Mouse (Mus musculus) CD4-positive helper T cell, adult 2 months (primary cell): ENCODE data around the gene Acot13.
"Not testable (repeated sequence)": the region's sequence is repeated elsewhere in the genome, so short reads cannot be mapped to it uniquely, and the experiment has no call there.

Experiments used
- DNase-seq: peaks from one replicate; pipeline ENCODE4 v3.0.0-alpha.2; 2012; ENCODE audit warnings: low read depth, missing footprints, low spot score

The Acot13 gene

DNA sequence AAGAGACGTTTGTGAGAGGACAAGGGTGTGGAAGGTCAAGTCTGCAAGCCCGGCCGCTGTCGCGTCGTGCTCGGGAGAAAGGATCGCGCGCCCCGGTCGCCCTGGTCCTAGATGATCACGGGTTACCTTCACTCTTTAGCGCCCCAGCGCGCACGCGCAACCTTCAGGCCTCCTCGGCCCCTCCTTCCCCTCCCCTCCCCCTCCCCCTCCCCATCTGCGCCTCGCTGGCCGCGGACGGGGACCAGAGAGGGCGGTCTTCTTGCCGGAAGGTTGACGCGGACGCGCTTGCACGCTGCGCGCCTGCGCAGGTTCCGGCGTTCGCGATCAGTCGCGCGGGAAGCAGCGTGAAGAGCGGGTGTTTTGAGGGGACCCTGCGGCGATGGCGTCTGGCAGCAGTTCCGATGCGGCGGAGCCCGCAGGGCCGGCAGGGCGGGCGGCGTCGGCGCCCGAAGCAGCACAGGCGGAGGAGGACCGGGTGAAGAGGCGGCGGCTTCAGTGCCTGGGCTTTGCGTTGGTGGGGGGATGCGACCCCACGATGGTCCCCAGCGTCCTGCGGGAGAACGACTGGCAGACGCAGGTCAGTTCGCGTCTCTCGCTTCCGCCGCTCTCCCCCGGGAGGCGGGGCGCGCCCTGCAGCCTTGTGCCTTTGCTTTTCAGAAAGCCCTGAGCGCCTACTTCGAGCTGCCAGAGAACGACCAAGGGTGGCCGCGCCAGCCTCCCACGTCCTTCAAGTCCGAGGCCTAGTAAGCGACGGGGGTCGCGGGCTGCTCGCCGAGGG is at the start of gene Acot13, which contains the start of gene Tdp2:
Gene Acot13 (minus strand): TSS at position 188 of the 778 bp plus-strand sequence.
Gene Tdp2 (plus strand): TSS at position 327 of the 778 bp plus-strand sequence.
- peak; percentile 99 for DNase-seq

DNA sequence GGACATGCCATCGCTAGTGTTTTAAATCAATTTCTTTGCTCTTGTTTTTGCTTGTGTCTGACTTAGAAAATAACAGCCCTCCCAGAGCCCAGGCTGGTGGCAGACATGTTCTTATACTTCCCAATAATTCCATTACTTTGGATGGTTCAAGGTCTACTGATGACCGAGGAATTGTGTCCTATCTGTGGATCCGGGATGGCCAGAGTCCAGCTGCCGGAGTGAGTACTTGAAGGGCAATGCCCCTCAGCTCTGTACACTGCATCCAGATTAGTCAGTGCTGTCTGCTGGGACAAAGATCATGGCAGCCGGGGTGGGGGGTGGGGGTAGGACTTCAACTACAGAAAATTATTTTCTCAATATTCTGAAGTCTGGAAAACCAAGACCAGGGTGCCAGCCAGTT is 49.4 kb upstream of the Acot13 start:
- no peak for DNase-seq

DNA sequence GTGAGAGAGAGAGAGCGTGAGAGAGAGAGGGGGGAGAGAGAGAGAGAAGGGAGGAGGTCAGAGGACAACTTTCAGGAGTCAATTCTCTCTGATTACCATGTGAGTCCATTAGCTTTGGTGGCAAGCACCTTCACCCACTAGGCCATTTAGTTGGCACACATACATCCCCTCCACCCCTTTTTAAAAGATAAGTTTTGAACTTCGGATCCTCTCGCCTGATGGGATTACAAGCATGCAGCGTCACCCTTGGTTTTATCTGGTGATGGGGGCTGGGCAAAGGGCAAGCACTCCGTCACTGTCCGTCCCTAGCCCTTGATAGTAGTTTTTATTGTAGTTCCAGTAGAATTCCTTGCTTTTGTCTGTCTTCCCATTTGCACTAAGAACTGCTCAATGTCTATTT is 48.9 kb upstream of the Acot13 start:
- DNase-seq, result no peak

DNA sequence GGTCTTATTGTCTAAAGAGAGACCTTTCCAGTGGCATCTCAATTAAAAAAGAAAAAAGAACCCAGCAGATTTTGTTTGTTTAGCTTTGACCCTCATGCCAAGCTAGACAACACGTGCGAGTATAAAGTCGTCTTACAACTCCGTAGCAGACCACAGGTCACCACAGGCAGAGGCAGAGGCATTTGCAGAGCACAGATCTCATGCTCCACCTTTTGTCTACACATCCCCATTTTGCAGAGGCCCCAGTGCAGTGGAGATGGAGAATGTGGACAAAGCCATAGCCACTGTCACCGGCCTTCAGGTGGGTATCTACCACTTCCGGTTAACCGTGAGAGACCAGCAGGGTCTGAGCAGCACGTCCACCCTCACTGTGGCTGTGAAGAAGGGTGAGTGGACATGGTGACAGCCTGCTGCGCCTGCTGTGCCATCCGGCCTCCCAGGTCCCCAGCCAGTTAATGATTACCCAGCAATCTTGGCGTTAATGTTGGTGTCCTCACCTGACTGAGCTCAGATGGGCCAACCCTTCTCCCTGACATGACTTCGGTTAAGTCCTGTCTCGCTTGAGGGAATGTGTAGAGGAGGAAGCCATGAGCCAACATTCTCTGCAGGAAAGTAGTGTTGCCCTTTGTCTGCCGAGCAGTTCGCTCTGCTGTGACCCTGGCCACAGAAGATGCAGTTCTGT is 48.2 kb upstream of the Acot13 start:
- no peak for DNase-seq

GRCm38 (mm10) chr13:24868233-24868632 is 36.9 kb upstream of the Acot13 start:
- no peak for DNase-seq

DNA sequence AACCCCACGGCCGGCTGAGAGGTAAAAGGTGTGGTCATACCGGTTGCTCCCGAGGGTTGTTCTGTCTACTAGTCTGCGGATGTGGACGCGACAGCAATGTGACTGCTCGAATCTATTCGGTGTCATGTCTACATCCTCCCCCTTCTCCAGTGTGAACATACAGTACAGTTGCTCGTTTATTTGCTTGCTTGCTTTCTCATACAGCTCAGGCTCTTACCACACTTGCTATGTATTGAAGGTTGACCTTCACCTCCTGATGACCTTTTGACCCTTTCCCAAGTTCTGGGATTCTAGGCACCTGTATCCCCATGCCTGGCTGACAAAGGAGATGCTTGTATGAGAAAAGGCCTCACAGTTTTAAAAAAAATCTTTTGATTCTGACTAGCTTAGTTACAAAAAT is 36.4 kb upstream of the Acot13 start:
- DNase-seq, result no peak

DNA sequence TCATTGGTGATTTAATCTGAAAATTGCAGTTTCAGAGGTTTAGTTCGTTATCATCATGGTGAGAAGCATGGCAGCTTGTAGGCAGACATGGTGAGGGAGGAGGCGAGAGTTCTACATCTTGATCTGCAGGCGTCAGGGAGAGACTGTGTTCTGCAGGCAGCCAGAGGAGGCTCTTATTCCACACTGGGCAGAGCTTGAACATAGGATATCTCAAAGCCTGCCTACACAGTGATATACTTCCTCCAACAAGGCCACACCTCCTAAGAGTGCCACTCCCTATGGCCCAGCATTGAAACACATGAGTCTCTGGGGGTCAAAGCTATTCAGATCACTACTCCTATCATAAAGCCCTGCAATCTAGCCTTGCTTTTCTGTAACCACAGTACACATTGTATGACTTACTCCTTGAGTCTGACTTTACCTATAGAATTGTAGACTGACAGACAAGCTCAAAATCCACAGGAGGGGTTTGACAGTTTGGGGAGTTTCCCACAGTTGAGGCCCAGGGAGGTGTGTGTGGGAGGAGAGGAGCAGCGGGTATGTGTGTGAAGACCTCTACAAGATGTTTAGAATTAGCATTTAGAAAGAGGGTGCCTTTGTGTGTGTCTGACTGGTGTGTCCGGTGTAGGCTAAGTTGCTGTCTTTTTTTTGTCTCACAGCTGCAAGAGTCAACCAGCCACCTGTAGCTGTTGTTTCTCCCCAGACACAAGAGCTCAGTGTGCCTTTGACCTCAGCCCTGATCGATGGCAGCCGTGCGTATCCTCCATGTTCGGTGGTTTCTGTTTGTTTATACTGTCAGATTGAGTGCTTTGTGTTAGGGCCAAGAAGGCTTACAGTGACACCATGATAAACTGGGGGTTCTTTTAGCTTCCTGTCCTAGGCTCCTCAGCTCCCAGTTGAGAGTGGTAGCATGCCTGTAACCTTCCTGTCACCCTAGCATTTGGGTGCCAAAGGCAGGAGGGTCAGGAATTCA is 35.4 kb upstream of the Acot13 start:
- peak; percentile 49 for DNase-seq

GRCm38 (mm10) chr13:24862520-24862919 is 31.2 kb upstream of the Acot13 start:
- peak; percentile 61 for DNase-seq

GRCm38 (mm10) chr13:24862021-24862420 is 30.7 kb upstream of the Acot13 start:
- DNase-seq, result no peak

GRCm38 (mm10) chr13:24861084-24861483 is 29.7 kb upstream of the Acot13 start:
- no peak for DNase-seq

- DNase-seq, result no peak
These were observed 27.8 kb upstream of the Acot13 start for GRCm38 (mm10) chr13:24859115-24859514.

DNA sequence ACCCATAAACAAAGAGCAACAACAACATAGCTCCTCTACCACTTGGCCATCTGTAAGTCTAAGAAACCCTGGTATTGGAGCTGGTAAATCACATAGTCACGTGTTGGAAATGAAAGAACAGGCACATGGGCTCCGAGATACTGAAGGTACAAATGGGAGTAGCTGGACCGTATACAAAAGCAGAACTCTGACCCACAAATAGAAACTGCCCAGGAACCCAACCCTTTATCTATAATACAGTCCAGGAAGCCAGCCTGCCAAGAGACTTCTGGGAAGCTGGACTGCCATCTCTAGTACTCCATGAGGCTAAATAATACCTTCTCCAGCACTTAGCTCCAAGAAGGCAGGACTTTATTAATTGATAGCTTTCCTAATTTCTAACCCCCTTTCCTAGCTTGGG is 21.2 kb upstream of the Acot13 start:
- no peak for DNase-seq

GRCm38 (mm10) chr13:24851989-24852388 is 20.6 kb upstream of the Acot13 start:
- no peak for DNase-seq

GRCm38 (mm10) chr13:24849318-24849717 is 18.0 kb upstream of the Acot13 start:
- no peak for DNase-seq

- no peak for DNase-seq
These were observed 13.9 kb upstream of the Acot13 start, which contains the start of gene D130043K22Rik for GRCm38 (mm10) chr13:24844983-24845955. TSS of gene D130043K22Rik (plus strand) at chr13:24845135.

- DNase-seq, result no peak
These were observed 10.4 kb upstream of the Acot13 start for GRCm38 (mm10) chr13:24841702-24842101.

- DNase-seq, result no peak
These were observed 8.5 kb upstream of the Acot13 start for GRCm38 (mm10) chr13:24839831-24840230.

DNA sequence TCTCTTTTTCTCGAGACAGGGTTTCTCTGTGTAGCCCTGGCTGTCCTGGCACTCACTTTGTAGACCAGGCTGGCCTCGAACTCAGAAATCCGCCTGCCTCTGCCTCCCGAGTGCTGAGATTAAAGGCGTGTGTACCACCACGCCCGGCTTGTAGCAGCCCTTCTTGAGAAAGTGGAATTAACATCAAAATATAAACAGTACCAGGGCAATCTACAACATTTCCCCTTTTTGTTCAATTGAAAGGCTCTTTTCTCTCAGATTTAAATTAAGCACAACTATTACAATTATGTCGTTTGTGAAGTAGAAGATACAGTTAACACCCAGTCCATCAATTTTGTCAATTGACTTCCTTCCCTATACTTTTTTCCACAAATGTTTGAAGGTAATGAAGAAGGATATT is 6.4 kb upstream of the Acot13 start:
- DNase-seq, result not testable (repeated sequence)

DNA sequence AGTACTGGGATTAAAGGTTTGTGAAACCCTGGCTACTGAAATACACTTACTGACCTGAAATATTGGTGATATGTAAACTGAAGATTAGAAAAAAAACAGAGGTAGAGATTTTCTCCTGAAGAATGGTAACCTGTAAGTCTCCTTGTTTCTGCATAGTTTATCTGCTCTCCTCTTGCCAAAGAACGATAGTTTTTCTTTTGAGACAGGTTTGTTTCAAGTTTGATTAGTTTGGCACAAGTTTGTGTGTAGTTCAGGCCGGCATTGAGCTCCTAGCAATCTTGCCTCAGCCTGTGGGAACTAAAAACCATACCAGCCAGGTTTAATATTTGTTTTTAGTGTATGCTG is 1.4 kb upstream of the Acot13 start:
- DNase-seq, result no peak

DNA sequence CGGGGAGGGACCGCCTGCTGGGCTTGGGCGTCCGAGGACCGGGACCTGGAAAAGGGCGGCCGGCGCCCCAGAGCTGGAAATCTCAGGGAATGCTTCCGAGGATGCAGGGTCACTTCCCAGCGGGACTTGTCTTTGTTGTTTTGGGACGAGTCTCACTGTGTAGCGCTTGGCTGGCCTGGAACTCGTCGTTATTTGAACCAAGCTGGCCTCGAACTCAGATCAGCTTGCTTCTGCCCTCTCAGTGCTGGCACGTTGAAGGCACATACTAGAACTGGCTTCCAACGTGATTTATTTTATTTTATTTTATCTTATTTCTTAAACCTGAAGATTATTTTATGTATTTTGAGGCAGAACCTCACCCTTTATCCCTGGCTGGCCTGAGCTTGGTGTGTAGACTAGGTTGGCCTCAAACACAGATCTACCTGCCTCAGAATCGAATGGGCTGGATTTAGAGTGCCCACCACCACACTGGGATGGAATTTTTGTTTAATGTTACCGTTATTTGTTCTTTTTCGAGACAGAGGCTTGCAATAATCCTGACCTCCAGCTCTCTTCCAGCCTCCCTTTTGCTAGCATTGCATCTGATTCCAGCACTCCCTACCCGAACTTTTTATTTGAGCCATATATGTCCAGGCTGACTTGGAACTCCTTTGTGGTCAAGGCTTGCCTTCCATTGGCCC is 931 bp upstream of the Acot13 start:
- DNase-seq, result no peak
